Mouse (Mus musculus): Measurements from ENCODE around the gene Celf1.

DNA sequence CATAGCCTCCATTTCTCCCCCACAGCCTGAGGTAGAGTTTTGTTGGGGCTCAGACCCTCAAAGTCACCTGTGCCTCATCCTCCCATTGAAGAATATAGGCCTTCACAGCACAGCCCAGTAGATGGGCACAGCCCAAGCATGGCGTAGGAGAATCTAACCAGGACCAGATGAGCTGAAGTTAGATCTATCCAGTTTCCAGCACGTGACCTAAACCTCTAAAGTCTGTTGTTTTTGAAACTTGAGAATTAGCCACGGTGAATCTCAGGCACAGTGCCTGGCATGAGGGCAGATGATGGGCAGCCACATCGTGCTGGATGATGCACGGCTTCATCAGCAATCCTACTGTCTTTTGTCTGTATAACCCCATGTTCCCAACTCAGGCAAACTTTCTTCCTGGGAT lies 118.3 kb downstream of the Celf1 start:
- TF ChIP-seq POLR2A (IDR thresholded peaks at IDR 0.05; ENCODE audit: insufficient read depth, low read depth, low read length) (no peak), CTCF (IDR thresholded peaks at IDR 0.05; ENCODE audit: insufficient read depth, low read depth, low read length) (no peak)
